Mouse (Mus musculus) testis, adult 2 months (tissue): ENCODE results near the gene Gtf2ird1.

Source experiments
- CTCF ChIP-seq: fragments of 200-500 bp; IDR thresholded peaks from 2 replicates; pipeline ENCODE4 v1.5.1; 2012; ENCODE audit warnings: low read depth, mild to moderate bottlenecking, inconsistent platforms, low read length, moderate library complexity; ENCODE audit not compliant: control insufficient read depth, insufficient read depth, insufficient replicate concordance
- POLR2A ChIP-seq: fragments of 200-500 bp; IDR thresholded peaks from 2 replicates; pipeline ENCODE4 v1.6.1; 2012; ENCODE audit warnings: low read depth, mild to moderate bottlenecking, inconsistent platforms, low read length, moderate library complexity; ENCODE audit not compliant: control insufficient read depth

DNA sequence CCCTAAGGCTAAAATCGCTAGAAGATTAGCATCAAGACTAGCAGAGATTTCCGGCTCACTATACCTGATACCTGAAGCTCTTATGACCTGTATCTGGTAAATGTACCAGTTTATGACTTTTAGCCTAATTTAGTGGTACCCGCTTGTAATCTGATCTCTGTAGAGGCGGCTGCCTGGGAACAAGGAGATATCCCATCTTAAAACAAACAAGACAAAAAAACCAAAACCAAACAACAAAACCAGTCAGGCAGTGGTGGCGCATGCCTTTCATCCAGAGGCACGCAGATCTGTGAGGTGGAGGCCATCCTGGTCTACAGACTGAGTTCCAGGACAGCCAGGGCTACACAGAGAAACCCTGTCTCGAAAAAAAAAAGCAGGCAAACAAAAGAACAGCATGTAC lies 134.8 kb downstream of the Gtf2ird1 start:
- TF ChIP-seq POLR2A (no peak), CTCF (no peak)
